Mouse (Mus musculus) liver, embryonic 14.5 days (tissue): ENCODE data around the gene Mfap1b. TPM values are rescaled to one million over a fixed set of nuclear protein-coding genes. Genes with fewer than 3 reads are reported as not detected.
"Not testable (repeated sequence)": the region's sequence is repeated elsewhere in the genome, so short reads cannot be mapped to it uniquely, and the experiment has no call there.

Experiments used
- ATAC-seq: fragments of 200-750 bp; cut with Nextera tagmentation; 2 replicates; pipeline ENCODE4 v1.8.0; 2017; ENCODE audit warnings: moderate number of reproducible peaks, mild to moderate bottlenecking, moderate library complexity; ENCODE audit not compliant: insufficient read depth
- DNase-seq, 3 experiments: peaks; one replicate each; pipeline ENCODE4 v3.0.0-alpha.2; 2012 to 2013; ENCODE audit warnings: low read depth in 3 of 3, low spot score in 3 of 3
- H3K27ac ChIP-seq: fragments of 300-500 bp; sonication (generic); 2 replicates; pipeline ENCODE4 v1.5.1; 2014; ENCODE audit warnings: moderate library complexity, mild to moderate bottlenecking, control low read depth, inconsistent platforms
- H3K27me3 ChIP-seq: fragments of 300-500 bp; sonication (generic); 2 replicates; pipeline ENCODE4 v1.6.1; 2014; ENCODE audit warnings: mild to moderate bottlenecking, low read length, moderate library complexity; ENCODE audit not compliant: control insufficient read depth, insufficient read depth
- H3K36me3 ChIP-seq: fragments of 300-500 bp; sonication (generic); replicated peaks from 2 replicates; pipeline ENCODE4 v1.6.1; 2014; ENCODE audit warnings: low read depth; ENCODE audit not compliant: control insufficient read depth, insufficient read depth
- H3K4me1 ChIP-seq, 2 experiments: fragments of 200-500 bp in 1 of 2; fragments of 300-500 bp in 1 of 2; sonication (generic) in 1 of 2; replicated peaks; 2 replicates each; pipeline ENCODE4 v1.6.1; 2012 to 2014; ENCODE audit warnings: antibody characterized with exemption in 1 of 2, inconsistent platforms in 1 of 2, low read length in 1 of 2; ENCODE audit not compliant: control insufficient read depth in 2 of 2, insufficient read depth in 2 of 2
- H3K4me2 ChIP-seq: fragments of 300-500 bp; sonication (generic); 2 replicates; pipeline ENCODE4 v1.6.1; 2014; ENCODE audit warnings: low read depth, mild to moderate bottlenecking, control low read depth, moderate library complexity
- H3K4me3 ChIP-seq, 2 experiments: fragments of 200-500 bp in 1 of 2; fragments of 300-500 bp in 1 of 2; sonication (generic) in 1 of 2; 2 replicates each; pipeline ENCODE4 v1.5.1; 2012 to 2014; ENCODE audit warnings: low read depth in 2 of 2, low read length in 2 of 2, mild to moderate bottlenecking in 2 of 2, control low read depth in 1 of 2, inconsistent platforms in 1 of 2, moderate library complexity in 1 of 2; ENCODE audit not compliant: insufficient read depth in 1 of 2
- H3K9ac ChIP-seq: fragments of 300-500 bp; sonication (generic); replicated peaks from 2 replicates; pipeline ENCODE4 v1.6.1; 2014; ENCODE audit warnings: mild to moderate bottlenecking, control low read depth, moderate library complexity
- H3K9me3 ChIP-seq: fragments of 300-500 bp; sonication (generic); 2 replicates; pipeline ENCODE4 v1.6.1; 2016; ENCODE audit warnings: low read length, mixed read lengths; ENCODE audit not compliant: control insufficient read depth
- CTCF ChIP-seq: IDR thresholded peaks from 2 replicates; pipeline ENCODE4 v1.5.1; 2016; ENCODE audit warnings: antibody characterized with exemption, low read depth, control low read depth
- EP300 ChIP-seq: IDR thresholded peaks from 2 replicates; pipeline ENCODE4 v1.6.1; 2016; ENCODE audit warnings: antibody characterized with exemption, low read depth
- WGBS: fragments of 180-500 bp; shearing (Covaris S2); extraction: QIAGEN DNeasy Blood & Tissue Kit; methylation state at CpG from one replicate; pipeline ENCODE4 v1.1.7; 2014; ENCODE audit not compliant: insufficient replicate concordance; 5-methylcytosine and 5-hydroxymethylcytosine counted together
- polyA plus RNA-seq, 2 experiments: library from polyadenylated mRNA; depleted of rRNA in 1 of 2; stranded (reverse) in 1 of 2; unstranded in 1 of 2; fragments of >200 nt; fragmentation: Nextera tagmentation in 1 of 2; extraction: Ambion mirVana in 1 of 2; gene quantifications; 2 replicates each; pipeline versions ENCODE4 v1.2.1 to v1.2.3; 2012 to 2014

The Mfap1b gene
- polyA plus RNA-seq, 2 experiments, result 8.7 to 20.1 TPM

GRCm38 (mm10) chr2:121514211-121514610 is 40.3 kb upstream of the Mfap1b start:
- WGBS, result 80% methylated on average over 4 of the region's 4 CpGs
- ATAC-seq (no peak), DNase-seq (no peak)
- peaks cover 7 to 8% of the 10 kb centered on the region in 2 experiments for H3K4me1 ChIP-seq
- H3K4me3 ChIP-seq, result no peak overlapping the region
- H3K9me3 ChIP-seq, result no peaks in the 10 kb centered on the region
- H3K27me3 ChIP-seq, result no peaks in the 10 kb centered on the region
- peaks cover 65% of the 10 kb centered on the region for H3K36me3 ChIP-seq
- no peak overlapping the region for H3K4me2 ChIP-seq
- TF ChIP-seq CTCF (no peak), EP300 (no peak)
- H3K9ac ChIP-seq, result no peak overlapping the region
- H3K27ac ChIP-seq, result no peak overlapping the region

GRCm38 (mm10) chr2:121512991-121513765 is 39.3 kb upstream of the Mfap1b start:
- not testable (repeated sequence) for H3K4me3 ChIP-seq, H3K9me3 ChIP-seq, DNase-seq, H3K9ac ChIP-seq, H3K4me2 ChIP-seq, H3K27me3 ChIP-seq, H3K27ac ChIP-seq, ATAC-seq
- H3K4me1 ChIP-seq, result peaks cover 13% of the 10 kb centered on the region in 2 experiments
- peaks cover 58% of the 10 kb centered on the region for H3K36me3 ChIP-seq
- WGBS, result 73% methylated on average over 4 of the region's 5 CpGs

DNA sequence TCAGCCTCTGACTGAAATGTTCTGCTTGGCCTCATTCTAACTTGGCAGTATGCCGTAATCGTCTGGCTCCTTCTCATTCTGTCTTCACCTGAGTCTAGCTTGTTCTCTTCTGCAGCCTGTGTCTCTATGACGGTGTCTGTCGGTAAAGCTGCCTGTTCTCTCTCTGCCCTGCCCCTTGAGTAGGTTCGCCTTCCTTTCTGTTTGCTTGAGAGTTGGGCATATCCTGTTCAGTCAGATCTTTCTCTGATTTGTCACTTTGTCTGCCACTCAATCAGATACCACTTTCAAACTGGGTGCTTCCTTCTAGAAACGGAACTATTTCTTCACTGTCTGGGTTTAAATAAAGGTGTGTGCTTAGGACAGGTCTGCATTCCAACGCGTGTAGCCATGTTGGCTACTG is 37.5 kb upstream of the Mfap1b start:
- Histone ChIP-seq H3K9ac (no peak overlapping the region), H3K4me3 (no peak overlapping the region), H3K36me3 (peaks cover 41% of the 10 kb centered on the region), H3K4me2 (no peak overlapping the region), H3K9me3 (no peaks in the 10 kb centered on the region), H3K27me3 (no peaks in the 10 kb centered on the region), H3K27ac (no peak overlapping the region), H3K4me1 (peaks cover 17 to 20% of the 10 kb centered on the region in 2 experiments)
- no peak for TF ChIP-seq EP300
- TF ChIP-seq CTCF, result no peak
- DNase-seq (no peak), ATAC-seq (no peak)
- 82% methylated on average over 8 of the region's 8 CpGs for WGBS

GRCm38 (mm10) chr2:121509584-121509983 is 35.7 kb upstream of the Mfap1b start:
- Histone ChIP-seq H3K27me3 (no peaks in the 10 kb centered on the region), H3K4me1 (peaks cover 17 to 20% of the 10 kb centered on the region in 2 experiments), H3K9me3 (no peaks in the 10 kb centered on the region), H3K4me3 (peak overlapping the region; percentile 43 to 54), H3K36me3 (peaks cover 35% of the 10 kb centered on the region), H3K4me2 (peak overlapping the region; percentile 62), H3K9ac (peak overlapping the region; percentile 1), H3K27ac (no peak overlapping the region)
- peak; percentile 61 for ATAC-seq
- DNase-seq, result peak; percentile 54 to 64 (median 57)
- 0 out of 2 replicates have a peak, but pooled peaks have one; percentile 3 for TF ChIP-seq CTCF
- no peak for TF ChIP-seq EP300
- 16% methylated on average over 16 of the region's 16 CpGs for WGBS

DNA sequence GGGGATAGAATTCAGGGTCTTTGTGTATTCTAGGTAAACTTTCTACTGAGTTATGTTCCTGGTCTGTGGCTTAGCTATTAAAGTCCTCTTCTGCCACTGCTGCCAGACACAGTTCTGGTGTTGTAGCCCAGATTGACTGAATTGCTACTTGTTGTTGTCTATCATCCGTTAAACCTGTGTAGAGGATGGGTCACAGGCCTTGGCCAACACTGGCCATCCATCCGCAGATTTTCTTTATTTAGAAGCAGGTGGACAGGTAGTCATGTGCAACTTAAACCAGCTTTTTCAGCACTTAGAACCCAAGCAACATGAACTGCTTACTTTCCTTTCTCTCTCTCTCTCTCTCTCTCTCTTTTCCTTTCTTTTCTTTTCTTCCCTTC is 34.1 kb upstream of the Mfap1b start:
- Histone ChIP-seq H3K27ac (no peak overlapping the region), H3K27me3 (no peaks in the 10 kb centered on the region), H3K4me2 (peak overlapping the region; percentile 68), H3K4me1 (peaks cover 17 to 20% of the 10 kb centered on the region in 2 experiments), H3K4me3 (peak overlapping the region; percentile 59 to 80), H3K9ac (peak overlapping the region; percentile 81), H3K36me3 (peaks cover 25% of the 10 kb centered on the region), H3K9me3 (no peaks in the 10 kb centered on the region)
- TF ChIP-seq EP300, result no peak
- TF ChIP-seq CTCF, result no peak
- DNase-seq (no peak), ATAC-seq (no peak)
- 69% methylated on average over 2 of the region's 2 CpGs for WGBS
